Mouse (Mus musculus): ENCODE results near the gene Grip1. TPM values are rescaled to one million over a fixed set of nuclear protein-coding genes. Genes with fewer than 3 reads are reported as not detected.
"Not testable (repeated sequence)": the region's sequence is repeated elsewhere in the genome, so short reads cannot be mapped to it uniquely, and the experiment has no call there.

Gene Grip1
- polyA plus RNA-seq, 1 experiment from 2014 or later = 3.8 TPM

DNA sequence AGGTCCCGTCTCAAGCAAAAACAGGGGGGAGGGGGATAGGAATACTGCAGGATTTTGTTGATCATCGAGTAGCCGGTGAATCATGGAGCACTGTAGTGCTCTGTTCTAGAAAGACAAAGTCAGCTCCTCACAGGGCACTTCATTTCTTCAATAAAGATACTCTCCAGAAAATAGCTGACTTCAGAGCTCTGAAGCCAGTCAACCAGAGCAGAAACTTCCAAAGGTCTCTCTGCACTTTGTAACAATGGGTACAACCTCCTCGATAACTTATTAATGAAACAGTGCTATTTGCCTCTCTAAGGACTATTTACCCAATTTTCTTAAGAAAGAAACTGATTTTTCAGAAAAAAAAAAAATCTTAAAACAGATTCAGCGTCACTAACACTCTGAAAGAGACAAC is 642.1 kb downstream of the Grip1 start:
- Histone ChIP-seq H3K27ac (replicated peaks) (no peak overlapping the region), H3K36me3 (replicated peaks) (peaks cover 64% of the 10 kb centered on the region), H3K9me3 (no peaks in the 10 kb centered on the region), H3K4me3 (no peak overlapping the region), H3K4me1 (no peaks in the 10 kb centered on the region), H3K27me3 (replicated peaks; ENCODE audit: low read depth, poor library complexity, severe bottlenecking) (no peaks in the 10 kb centered on the region)
- DNase-seq (ENCODE audit: low spot score) = no peak
- 96% methylated on average over 5 of the region's 5 CpGs for WGBS

DNA sequence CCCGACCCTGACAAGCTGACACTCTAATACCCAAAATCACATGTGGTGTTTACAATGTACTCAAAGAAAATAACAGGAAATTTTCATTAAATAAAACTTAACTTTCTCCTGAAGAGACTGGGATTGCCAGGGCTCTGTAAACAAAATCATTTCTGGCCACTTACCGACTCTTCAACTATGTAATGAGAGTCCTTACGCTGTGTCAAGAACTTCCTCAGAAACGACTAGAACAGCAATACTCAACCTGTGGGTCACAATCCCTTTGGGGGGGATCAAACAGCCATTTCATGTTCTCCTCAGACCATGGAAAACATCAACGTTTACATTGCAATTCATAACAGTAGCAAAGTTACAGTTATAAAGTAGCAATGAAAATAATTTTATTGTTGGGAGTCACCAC is 643.9 kb downstream of the Grip1 start:
- WGBS = 88% methylated on average over 5 of the region's 5 CpGs

DNA sequence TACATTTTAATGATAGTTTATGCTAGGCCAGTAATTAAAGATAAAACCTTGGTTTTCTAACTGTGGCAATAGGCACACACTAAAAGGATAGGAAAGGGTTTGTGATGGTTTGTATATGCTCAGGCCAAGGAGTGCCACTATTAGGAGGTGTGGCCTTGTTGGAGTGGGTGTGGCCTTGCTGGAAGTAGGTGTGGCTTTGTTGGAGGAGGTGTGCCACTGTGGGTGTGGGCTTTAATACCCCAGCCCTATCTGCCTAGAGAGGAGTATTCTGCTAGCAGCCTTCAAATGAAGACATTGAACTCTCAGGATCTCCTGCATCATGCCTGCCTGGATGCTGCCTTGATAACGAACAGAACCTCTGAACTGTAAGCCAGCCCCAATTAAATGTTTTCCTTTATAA is 647.2 kb downstream of the Grip1 start:
- 90% methylated on average over 1 of the region's 1 CpGs for WGBS
- no peaks in the 10 kb centered on the region for H3K27me3 ChIP-seq (replicated peaks; ENCODE audit: low read depth, poor library complexity, severe bottlenecking)
- H3K4me3 ChIP-seq = no peak overlapping the region
- DNase-seq (ENCODE audit: low spot score) = no peak
- no peaks in the 10 kb centered on the region for H3K4me1 ChIP-seq
- H3K36me3 ChIP-seq (replicated peaks) = peaks cover 50% of the 10 kb centered on the region
- H3K9me3 ChIP-seq = no peaks in the 10 kb centered on the region
- H3K27ac ChIP-seq (replicated peaks) = no peak overlapping the region

More for the DNA sequence above, 643.9 kb downstream of the Grip1 start:
- peaks cover 50% of the 10 kb centered on the region for H3K36me3 ChIP-seq (replicated peaks)
- H3K27me3 ChIP-seq (replicated peaks; ENCODE audit: low read depth, poor library complexity, severe bottlenecking) = no peaks in the 10 kb centered on the region
- DNase-seq (ENCODE audit: low spot score) = no peak
- no peaks in the 10 kb centered on the region for H3K9me3 ChIP-seq
- H3K4me1 ChIP-seq = no peaks in the 10 kb centered on the region
- H3K4me3 ChIP-seq = no peak overlapping the region
- no peak overlapping the region for H3K27ac ChIP-seq (replicated peaks)

DNA sequence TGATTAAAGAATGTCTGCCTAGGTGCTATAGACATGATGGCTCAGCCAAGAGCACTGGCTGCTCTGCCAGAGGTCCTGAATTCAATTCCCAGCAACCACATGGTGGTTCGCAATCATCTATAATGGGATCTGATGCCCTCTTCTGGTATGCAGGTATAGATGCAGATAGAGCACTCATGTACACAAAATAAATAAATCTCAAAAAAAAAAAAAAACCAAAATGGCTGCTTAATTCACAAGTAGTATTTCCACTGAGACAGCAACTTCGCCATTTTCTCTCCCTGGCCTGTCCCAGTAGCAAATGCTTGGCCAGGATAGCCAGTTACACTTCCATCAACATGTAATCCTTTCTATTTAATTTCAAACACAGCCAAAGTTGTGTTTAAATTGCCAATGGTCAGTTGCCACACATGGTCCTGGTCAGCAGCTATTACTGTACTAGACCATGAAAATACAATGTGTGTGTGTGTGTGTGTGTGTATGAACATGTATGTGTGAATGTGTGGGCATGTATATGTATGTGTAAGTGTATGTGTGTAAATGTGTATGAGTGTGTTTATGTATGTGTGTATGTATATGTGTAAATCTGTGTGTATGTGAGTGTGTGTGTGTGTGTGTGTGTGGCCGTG is 658.2 kb downstream of the Grip1 start:
- whole genome bisulfite sequencing = 82% methylated on average over 3 of the region's 3 CpGs
- peaks cover 12% of the 10 kb centered on the region for H3K4me1 ChIP-seq
- DNase-seq (ENCODE audit: low spot score) = no peak

DNA sequence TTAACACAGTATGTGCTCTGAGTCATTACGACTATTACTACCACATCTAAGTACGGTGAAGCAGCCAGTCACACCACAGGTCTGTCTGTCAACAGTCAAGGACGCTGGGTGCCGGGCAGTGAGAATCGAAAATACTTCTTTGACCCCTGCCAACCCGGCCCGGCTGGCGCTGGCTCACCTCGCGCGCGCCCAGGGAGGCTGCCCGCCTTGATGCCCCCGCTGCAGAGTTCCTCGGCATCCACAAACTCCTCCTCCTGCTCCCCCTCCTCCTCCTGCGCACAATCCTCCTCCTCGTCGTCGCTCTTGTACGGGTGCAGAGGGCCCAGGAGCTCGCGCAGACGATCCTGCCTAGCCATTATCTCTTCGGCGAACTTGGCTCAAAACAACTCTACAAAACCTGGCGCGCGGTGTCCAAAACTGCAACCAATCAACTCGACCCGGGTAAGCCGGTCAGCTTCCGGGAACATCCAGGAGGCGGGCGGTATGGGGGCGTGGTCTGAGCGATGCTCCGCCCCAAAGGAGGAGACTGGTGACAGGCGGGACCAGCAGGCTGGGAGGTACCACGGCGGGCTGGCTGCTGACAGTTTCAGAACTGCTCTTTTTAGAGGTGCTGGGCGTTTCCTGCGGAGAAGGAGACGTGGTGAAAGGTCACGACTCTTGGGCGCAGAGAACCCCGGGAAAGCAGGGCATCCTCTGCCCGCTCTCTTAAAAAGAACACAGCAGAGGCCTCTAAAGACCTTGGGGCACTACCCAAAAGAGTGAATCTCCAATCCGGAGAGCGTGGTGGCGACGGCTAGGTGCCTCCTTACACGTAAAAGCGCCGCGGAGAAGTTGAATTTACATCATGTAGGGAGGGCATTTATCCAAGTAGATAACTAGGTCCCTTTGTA is 659.1 kb downstream of the Grip1 start, which contains the start of gene Helb:
Gene Helb (minus strand): TSS at position 481 of the 890 bp plus-strand sequence.
- Histone ChIP-seq H3K9me3 (no peaks in the 10 kb centered on the region), H3K36me3 (replicated peaks) (peaks cover 4% of the 10 kb centered on the region; the same call in 1 of the 2 replicates), H3K27ac (replicated peaks) (peak within 1 kb of the TSS; percentile 88), H3K27me3 (replicated peaks; ENCODE audit: low read depth, poor library complexity, severe bottlenecking) (peaks cover 6% of the 10 kb centered on the region; the same call in 1 of the 2 replicates), H3K4me1 (peaks cover 12% of the 10 kb centered on the region), H3K4me3 (peak within 1 kb of the TSS; percentile 84)
- peak; percentile 98 for DNase-seq (ENCODE audit: low spot score)
- WGBS = 1% methylated on average over 55 of the region's 55 CpGs

More for the DNA sequence above, 658.2 kb downstream of the Grip1 start:
- peaks cover 12% of the 10 kb centered on the region for H3K36me3 ChIP-seq (replicated peaks)
- peak overlapping the region; percentile 84 for H3K4me3 ChIP-seq
- H3K9me3 ChIP-seq = no peaks in the 10 kb centered on the region
- peaks cover 6% of the 10 kb centered on the region; the same call in 1 of the 2 replicates for H3K27me3 ChIP-seq (replicated peaks; ENCODE audit: low read depth, poor library complexity, severe bottlenecking)
- no peak overlapping the region for H3K27ac ChIP-seq (replicated peaks)

DNA sequence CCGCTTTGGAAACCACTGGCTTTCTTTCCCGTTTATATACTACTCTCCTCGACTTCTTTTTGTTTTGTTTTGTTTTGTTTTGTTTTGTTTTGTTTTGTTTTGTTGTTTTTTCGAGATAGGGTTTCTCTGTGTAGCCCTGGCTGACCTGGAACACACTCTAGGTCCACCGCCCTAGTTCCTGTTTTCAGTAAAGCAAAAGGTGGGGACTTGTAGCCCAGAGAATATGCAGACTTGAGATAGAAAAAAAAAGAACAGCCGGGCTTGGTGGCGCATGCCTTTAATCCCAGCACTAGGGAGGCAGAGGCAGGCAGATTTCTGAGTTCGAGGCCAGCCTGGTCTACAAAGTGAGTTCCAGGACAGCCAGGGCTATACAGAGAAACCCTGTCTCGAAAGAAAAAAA is 659.9 kb downstream of the Grip1 start:
- Histone ChIP-seq H3K4me1 (peaks cover 12% of the 10 kb centered on the region), H3K4me3 (peak overlapping the region; percentile 84)
- not testable (repeated sequence) for H3K36me3 ChIP-seq (replicated peaks); H3K9me3 ChIP-seq; H3K27me3 ChIP-seq (replicated peaks; ENCODE audit: low read depth, poor library complexity, severe bottlenecking); DNase-seq (ENCODE audit: low spot score); H3K27ac ChIP-seq (replicated peaks)
- 72% methylated on average over 9 of the region's 9 CpGs for WGBS

DNA sequence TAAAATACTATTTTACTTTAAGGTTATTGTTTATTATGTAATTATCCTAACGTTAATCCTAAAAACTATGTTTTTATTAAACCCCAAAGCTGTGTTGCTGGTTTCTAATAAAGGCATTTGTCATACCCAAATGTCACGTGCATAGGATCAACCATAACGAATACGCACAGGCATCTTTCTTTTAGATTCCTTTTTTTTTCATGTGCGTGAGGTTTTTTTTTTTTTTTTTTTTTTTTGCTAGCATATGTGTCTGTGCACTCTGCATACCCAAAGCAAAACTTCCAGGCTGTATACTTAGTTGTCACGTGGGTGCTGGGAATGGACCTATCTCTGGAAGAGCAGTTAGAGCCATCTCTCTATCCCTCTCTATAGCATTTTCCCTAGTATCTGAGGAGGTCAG is 660.4 kb downstream of the Grip1 start:
- Histone ChIP-seq H3K4me3 (no peak overlapping the region), H3K9me3 (no peaks in the 10 kb centered on the region), H3K4me1 (peaks cover 12% of the 10 kb centered on the region), H3K27me3 (replicated peaks; ENCODE audit: low read depth, poor library complexity, severe bottlenecking) (peaks cover 6% of the 10 kb centered on the region; the same call in 1 of the 2 replicates), H3K27ac (replicated peaks) (no peak overlapping the region), H3K36me3 (replicated peaks) (no peaks in the 10 kb centered on the region)
- WGBS = 71% methylated on average over 6 of the region's 6 CpGs
- DNase-seq (ENCODE audit: low spot score) = no peak

DNA sequence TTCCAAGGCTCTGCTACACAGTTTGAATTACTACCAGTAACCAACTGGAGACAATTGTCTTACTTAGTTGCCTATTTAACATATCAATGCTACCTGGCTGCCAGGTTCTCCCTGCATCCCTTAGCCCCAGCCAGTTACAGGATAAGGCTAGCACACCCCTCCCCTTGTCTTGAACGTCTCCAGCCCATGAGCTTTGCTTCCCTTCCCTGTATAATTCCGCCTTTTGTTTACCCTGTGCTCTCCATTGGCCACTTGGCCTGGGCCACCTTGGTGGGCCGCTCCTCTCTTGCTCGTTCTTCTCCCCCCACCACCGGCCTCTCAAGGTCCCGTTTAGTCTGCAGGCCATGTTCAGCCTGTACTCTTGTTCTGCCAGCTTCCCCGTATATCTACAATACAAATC is 660.9 kb downstream of the Grip1 start:
- Histone ChIP-seq H3K27ac (replicated peaks) (no peak overlapping the region), H3K9me3 (no peaks in the 10 kb centered on the region)
- 43% methylated on average over 7 of the region's 7 CpGs for WGBS

DNA sequence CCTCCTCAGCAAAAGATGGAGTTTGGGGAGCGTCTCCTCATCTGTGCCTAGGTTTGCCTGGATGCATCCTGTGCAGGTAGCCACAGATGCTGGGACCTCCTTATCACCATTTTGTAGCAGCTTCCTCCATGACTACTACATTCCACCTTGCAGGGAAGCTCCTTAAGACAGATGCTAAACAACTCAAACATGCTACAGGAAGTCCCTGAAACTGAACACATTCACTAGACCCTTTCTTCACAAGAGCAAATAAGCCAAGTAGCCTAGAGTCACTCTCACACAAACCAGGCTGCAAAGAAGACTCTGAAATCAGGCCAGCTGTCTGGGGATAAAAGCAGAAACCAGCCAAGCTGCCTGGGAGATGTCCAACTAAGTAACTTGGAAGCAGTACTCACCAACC is 661.6 kb downstream of the Grip1 start:
- DNase-seq (ENCODE audit: low spot score) = no peak
- Histone ChIP-seq H3K4me1 (peaks cover 12% of the 10 kb centered on the region), H3K27ac (replicated peaks) (no peak overlapping the region), H3K9me3 (no peaks in the 10 kb centered on the region), H3K27me3 (replicated peaks; ENCODE audit: low read depth, poor library complexity, severe bottlenecking) (peaks cover 6% of the 10 kb centered on the region; the same call in 1 of the 2 replicates), H3K4me3 (no peak overlapping the region), H3K36me3 (replicated peaks) (no peaks in the 10 kb centered on the region)
- WGBS = 91% methylated on average over 1 of the region's 1 CpGs

More for the DNA sequence above, 660.9 kb downstream of the Grip1 start:
- Histone ChIP-seq H3K4me3 (no peak overlapping the region), H3K36me3 (replicated peaks) (no peaks in the 10 kb centered on the region), H3K27me3 (replicated peaks; ENCODE audit: low read depth, poor library complexity, severe bottlenecking) (peaks cover 6% of the 10 kb centered on the region; the same call in 1 of the 2 replicates), H3K4me1 (peaks cover 12% of the 10 kb centered on the region)
- no peak for DNase-seq (ENCODE audit: low spot score)

DNA sequence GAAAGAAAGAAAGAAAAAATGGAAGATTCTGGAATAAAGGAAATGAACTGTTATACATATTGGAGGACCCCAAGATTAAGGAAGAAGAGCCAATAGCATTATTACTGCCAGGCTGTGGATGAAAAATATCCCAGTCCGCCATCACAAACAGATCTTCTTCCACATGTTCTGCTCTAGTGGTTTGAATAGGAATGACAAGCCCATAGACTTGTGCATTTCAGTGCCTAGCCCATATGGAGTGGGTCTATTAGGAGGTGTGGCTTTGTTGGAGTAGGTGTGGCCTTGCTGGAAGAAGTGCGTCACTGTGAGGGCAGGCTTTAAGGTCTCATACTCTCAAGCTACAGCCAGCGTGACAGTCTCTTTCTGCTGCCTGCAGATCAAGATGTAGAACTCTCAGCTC is 670.1 kb downstream of the Grip1 start:
- H3K27ac ChIP-seq (replicated peaks) = no peak overlapping the region
- no peak for DNase-seq (ENCODE audit: low spot score)
- H3K27me3 ChIP-seq (replicated peaks; ENCODE audit: low read depth, poor library complexity, severe bottlenecking) = no peaks in the 10 kb centered on the region; the same call in 1 of the 2 replicates
- WGBS = 84% methylated on average over 3 of the region's 3 CpGs
- H3K4me1 ChIP-seq = peaks cover 2% of the 10 kb centered on the region
- H3K9me3 ChIP-seq = no peaks in the 10 kb centered on the region
- no peaks in the 10 kb centered on the region for H3K36me3 ChIP-seq (replicated peaks)
- no peak overlapping the region for H3K4me3 ChIP-seq

DNA sequence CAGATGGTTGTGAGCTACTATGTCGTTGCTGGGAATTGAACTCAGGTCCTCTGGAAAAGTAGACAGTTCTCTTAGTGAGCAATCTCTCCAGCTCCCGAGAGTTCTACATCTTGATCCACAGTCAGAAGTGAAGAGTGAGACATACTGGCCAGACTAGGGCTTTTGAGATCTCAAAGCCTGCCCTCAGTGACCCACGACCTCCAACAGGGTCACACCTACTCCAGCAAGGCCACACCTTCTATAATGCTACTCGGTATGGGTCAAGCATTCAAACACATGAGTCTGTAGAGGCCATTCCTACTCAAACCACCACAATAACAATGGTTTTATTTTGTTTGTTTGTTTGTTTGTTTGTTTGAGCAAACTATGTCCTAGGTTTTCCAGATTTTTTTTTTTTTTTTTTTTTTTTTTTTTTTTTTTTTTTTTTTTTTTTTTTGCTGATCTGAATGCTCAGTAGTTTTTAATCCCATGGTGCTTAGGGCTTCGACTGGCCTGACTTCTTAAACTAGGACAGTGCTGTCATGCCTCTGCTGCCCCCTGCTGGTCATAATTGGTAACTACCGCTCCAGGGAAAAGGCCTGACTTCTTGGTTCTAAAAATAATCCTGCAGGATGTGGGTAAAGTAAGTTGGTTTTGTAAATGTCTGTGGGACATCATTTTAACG is 671.3 kb downstream of the Grip1 start:
- peaks cover 7% of the 10 kb centered on the region for H3K4me1 ChIP-seq
- peak; percentile 82 for DNase-seq (ENCODE audit: low spot score)
- WGBS = 53% methylated on average over 7 of the region's 7 CpGs
- H3K27me3 ChIP-seq (replicated peaks; ENCODE audit: low read depth, poor library complexity, severe bottlenecking) = peaks cover 5% of the 10 kb centered on the region; the same call in 1 of the 2 replicates
- H3K36me3 ChIP-seq (replicated peaks) = no peaks in the 10 kb centered on the region
- no peaks in the 10 kb centered on the region for H3K9me3 ChIP-seq
- no peak overlapping the region for H3K4me3 ChIP-seq
- H3K27ac ChIP-seq (replicated peaks) = no peak overlapping the region

DNA sequence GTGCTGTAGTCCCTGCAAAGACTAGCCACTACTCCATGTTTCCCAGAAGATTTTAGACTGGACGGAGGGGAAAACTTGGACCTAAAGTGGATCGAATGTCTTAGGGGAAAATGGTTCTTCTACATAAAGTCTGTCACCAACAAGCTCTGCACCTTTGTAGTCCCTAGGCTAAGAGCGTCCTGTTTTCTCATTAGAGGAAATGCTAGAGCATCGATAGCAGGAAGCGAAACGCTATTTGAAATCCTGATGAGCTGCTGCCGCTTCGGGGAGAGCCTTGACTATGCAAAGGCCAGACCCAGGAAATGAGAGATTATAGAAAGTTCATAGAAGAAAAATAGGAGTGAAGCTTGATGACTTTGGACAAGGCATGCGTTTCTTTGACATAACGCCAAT is 671.8 kb downstream of the Grip1 start:
- no peak overlapping the region for H3K27ac ChIP-seq (replicated peaks)
- no peaks in the 10 kb centered on the region for H3K9me3 ChIP-seq
- no peaks in the 10 kb centered on the region for H3K36me3 ChIP-seq (replicated peaks)
- peaks cover 5% of the 10 kb centered on the region; the same call in 1 of the 2 replicates for H3K27me3 ChIP-seq (replicated peaks; ENCODE audit: low read depth, poor library complexity, severe bottlenecking)
- WGBS = 77% methylated on average over 10 of the region's 10 CpGs
- peaks cover 7% of the 10 kb centered on the region for H3K4me1 ChIP-seq
- no peak for DNase-seq (ENCODE audit: low spot score)
- no peak overlapping the region for H3K4me3 ChIP-seq

Measured in embryonic facial prominence, embryonic 10.5 days (tissue).